Mouse (Mus musculus) gonadal fat pad, adult 2 months (tissue): ENCODE measurements around the gene Hist1h2ac. TPM values are rescaled to one million over a fixed set of nuclear protein-coding genes. Genes with fewer than 3 reads are reported as not detected.
"Not testable (repeated sequence)": the region's sequence is repeated elsewhere in the genome, so short reads cannot be mapped to it uniquely, and the experiment has no call there.

Source experiments
- DNase-seq: peaks from one replicate; pipeline ENCODE4 v3.0.0-alpha.2; 2012; ENCODE audit warnings: low read depth
- polyA plus RNA-seq: library from polyadenylated mRNA; depleted of rRNA; stranded (reverse); fragments of >200 nt; gene quantifications from 2 replicates; pipeline ENCODE4 v1.2.3, GENCODE M21; 2012

The Hist1h2ac gene
- polyA plus RNA-seq, 1 experiment, result 0.32 TPM

DNA sequence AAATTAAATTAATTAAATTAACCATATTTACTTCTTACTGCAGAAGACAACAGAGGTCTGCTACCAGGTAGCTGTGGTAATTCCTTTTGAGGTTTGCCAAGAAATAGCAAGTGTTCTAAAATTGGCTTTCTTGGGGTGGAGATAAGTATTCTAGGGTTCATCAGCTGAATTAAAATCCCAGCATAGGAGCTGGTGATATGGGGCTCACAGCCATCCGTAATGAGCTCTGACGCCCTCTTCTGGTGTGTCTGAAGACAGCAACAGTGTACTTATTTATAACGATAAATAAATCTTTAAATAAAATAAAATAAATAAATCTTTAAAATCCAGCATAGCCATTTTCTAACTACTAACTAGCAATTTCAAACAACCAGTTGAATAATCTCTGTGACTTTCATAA, 16.0 kb upstream of the Hist1h2ac start:
- DNase-seq, result no peak

DNA sequence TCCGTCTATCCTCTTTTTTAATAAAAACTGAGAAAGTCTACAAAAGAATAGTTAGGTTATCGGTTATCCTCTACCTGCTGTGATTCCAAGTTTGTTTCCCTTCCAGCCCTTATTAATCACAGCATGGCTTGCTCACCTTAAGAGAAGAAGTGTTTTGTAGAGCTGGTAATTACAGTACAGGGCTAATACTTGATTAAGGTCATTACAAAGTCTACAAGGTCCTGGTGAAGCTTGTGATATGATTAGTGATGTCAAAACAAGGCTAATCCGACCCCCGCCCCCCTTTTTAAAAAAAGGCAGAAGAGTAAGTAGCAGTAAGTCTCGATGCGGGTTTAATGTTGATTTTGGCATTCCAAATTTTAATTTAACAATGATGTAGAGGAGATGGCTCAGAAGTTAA, 15.2 kb upstream of the Hist1h2ac start:
- DNase-seq, result no peak

DNA sequence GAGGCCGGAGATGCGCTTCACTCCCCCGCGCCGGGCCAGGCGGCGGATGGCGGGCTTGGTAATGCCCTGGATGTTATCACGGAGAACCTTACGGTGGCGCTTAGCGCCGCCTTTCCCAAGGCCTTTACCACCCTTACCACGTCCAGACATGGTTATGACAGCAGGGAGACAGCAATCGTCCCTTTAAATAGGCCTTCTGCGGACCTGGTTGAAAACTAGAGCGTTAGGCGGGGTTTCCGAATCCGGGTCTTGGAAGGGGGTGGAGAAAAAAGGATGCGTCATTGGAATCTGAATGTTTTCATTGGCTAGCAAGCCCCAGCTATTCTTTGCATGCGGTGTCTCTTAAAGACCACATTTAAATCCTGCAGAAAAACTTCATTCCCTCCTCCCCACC, 14.5 kb upstream of the Hist1h2ac start, which contains the start of gene Hist1h4c:
Gene Hist1h4c (minus strand): TSS at position 155 of the 394 bp plus-strand sequence.
- peak; percentile 94 for DNase-seq

GRCm38 (mm10) chr13:23697491-23698299, 13.9 kb upstream of the Hist1h2ac start:
- DNase-seq, result no peak

DNA sequence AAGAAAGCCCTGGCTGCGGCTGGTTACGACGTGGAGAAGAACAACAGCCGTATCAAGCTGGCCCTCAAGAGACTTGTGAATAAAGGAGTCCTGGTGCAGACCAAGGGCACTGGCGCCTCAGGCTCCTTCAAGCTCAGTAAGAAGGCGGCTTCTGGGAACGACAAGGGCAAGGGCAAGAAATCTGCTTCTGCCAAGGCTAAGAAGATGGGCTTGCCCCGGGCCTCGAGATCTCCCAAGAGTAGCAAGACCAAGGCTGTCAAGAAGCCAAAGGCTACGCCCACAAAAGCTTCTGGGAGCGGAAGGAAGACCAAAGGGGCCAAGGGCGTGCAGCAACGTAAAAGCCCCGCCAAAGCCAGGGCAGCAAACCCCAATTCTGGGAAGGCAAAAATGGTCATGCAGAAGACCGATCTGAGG, 12.3 kb upstream of the Hist1h2ac start:
- DNase-seq, result no peak

DNA sequence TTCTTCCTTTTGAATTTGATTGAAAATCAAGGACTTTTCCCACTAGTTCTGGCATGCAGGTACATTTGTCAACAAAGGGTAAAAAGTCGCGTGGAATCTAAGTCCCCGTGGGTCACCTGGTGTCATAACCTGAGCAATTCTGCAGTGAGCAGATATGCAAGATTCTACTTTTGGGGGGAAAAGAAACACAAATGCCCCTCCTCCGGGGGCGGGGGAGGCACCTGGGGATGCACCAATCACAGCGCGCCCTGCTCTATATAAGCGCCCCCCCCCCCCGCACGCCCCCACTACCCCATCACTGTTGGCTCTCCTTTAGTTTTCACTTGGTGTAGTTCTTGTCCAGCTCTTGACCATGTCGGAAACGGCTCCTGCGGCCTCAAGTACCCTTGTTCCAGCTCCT, 11.8 kb upstream of the Hist1h2ac start, which contains the start of gene Hist1h1t:
Gene Hist1h1t (plus strand): TSS at position 301 of the 400 bp plus-strand sequence.
- no peak for DNase-seq

DNA sequence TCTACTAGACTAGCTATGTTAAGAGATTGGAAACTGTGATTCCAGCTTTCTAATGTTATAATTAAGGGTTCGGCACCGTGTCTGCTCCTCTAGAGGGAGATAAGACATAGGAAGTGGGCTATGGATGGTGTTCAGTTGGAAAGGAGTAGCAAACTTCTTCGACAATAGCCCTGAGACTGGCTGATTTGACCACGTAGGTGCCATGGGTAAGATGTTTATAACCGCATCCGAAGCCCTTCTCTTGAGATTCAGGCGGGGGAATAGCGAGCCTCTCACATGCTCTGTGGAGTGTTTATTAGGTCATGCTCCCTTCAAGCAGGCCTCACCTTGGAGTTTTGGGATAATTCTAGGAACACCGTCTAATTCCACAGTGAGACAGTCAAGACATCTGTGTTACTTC, 11.2 kb upstream of the Hist1h2ac start:
- no peak for DNase-seq

GRCm38 (mm10) chr13:23693856-23694440, 10.2 kb upstream of the Hist1h2ac start:
- no peak for DNase-seq

- DNase-seq, result no peak
Measured at GRCm38 (mm10) chr13:23689459-23689858, 5.7 kb upstream of the Hist1h2ac start.

GRCm38 (mm10) chr13:23688956-23689355, 5.2 kb upstream of the Hist1h2ac start:
- DNase-seq, result no peak

DNA sequence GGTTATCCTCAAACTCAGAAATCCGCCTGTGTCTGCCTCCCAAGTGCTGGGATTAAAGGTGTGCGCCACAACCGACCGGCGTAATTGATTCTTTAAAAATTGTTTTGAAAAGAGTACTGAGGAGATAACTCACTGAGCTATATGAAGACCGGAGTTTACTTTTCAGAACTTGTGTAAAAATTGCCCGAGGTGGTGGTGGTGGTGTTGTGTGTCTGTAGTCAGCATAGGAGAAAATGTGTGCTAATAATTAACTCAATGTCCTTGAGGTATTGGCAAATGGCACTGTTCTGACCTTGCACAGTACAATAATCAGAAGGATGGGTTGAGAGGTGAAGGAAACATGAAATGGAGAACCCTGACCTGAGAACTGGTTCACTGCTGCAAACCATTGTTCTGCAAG, 4.2 kb upstream of the Hist1h2ac start:
- no peak for DNase-seq

DNA sequence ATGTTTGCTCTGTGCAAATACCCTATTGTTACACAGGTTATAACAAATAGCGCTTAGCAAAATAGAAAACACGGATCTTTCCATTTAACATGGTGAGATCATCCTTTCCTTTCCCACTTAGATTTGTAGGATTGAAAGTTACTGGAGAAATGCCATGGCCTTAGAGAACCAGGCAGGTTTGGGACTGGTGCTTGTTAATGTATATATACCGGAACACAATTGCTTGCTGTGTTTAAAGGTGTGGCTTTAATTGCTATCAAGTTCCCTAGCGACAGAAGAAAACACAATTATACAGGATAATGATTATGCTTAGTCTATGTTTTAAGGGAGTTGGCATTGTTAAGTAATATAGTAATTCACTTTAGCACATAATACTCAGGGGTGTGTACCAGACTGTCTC, 3.4 kb upstream of the Hist1h2ac start:
- no peak for DNase-seq

- no peak for DNase-seq
Measured at GRCm38 (mm10) chr13:23685966-23686365, 2.2 kb upstream of the Hist1h2ac start.

GRCm38 (mm10) chr13:23685121-23685861, 1.5 kb upstream of the Hist1h2ac start:
- no peak for DNase-seq

DNA sequence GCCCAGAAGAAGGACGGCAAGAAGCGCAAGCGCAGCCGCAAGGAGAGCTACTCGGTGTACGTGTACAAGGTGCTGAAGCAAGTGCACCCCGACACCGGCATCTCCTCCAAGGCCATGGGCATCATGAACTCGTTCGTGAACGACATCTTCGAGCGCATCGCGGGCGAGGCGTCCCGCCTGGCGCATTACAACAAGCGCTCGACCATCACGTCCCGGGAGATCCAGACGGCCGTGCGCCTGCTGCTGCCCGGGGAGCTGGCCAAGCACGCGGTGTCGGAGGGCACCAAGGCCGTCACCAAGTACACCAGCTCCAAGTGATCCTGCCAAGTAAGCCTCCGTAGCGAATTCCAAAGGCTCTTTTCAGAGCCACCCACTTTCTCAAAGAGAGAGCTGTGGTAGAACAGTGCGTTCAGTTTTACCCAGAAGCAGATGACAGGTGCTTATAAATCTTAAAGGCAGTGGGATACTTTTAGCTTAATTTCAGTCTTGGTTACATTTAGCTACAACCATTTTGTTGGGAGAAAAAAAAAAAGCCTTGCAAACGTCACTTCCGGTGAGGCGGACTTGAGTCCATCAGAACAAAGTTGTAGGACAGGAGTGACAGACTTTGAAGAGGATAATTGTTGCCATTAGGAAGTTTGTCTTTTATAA, 672 bp upstream of the Hist1h2ac start:
- DNase-seq, result not testable (repeated sequence)

- not testable (repeated sequence) for DNase-seq
Measured at GRCm38 (mm10) chr13:23682947-23683754, 597 bp downstream of the Hist1h2ac start.

DNA sequence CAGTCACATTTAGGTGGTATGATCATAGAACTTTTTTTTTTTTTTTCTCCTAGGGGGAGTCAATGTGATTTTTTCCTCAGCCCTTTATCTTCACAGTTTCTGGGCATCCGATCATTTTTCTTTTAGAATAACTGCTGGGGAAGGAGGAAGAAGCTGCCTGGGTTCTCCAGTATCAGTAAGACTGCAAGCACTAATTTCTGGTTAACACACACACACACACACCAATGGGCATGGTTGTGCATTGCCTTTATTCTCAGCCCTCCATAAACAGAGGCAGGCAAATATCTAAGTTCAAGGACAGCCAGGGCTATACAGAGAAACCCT, 1.2 kb downstream of the Hist1h2ac start:
- no peak for DNase-seq

- no peak for DNase-seq
Measured at GRCm38 (mm10) chr13:23681990-23682582, 1.7 kb downstream of the Hist1h2ac start.

DNA sequence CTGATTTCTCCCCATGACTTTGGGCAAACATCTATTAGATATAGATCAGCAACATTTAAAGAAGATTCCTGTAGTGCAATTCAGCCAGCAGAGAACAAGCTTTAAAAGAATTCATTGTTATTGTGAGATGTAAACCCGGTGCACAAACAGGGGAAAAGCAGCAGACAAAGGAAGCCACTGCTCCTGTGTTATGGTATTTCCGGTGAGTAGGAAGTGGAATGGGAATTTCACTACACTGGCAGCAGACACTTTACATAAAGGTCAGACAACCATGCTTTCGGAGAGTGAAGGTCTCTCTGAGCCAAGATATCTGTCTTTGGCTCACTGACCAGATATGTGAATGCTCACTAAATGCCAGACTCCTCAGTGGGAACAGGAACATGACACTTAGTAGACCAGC, 21.2 kb downstream of the Hist1h2ac start:
- no peak for DNase-seq

DNA sequence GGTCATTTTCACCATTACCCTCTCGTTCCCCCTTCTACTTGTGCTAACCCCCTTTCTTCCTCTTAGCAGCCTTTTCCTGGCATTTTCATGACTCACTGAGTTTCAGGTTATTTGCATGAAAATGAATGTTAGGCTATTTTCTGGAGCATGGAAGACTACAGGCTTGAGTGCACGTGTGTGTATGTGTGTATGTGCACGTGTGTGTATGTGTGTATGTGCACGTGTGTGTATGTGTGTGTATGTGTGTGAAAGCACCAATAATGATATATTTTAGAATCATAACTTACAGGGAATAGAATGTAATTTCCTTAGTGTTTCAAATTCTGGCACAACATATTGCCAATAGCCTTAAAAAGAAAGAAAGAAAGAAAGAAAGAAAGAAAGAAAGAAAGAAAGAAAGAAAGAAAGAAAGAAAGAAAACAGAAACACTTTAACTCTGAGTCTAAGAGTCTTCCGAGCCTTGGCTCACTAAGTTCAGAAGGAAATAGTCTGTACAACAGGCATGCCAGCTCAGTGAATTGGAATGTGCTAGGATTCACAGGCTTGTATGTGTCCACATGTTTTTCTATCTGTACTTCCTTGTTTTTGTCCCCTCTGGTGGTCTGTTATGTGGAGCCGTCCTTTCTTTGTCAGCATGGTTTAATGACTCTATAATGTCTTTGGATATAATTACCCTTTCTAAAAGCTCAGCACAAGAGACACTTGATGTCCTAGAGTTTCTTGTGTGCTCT, 23.9 kb downstream of the Hist1h2ac start:
- DNase-seq, result no peak
